Mouse (Mus musculus) embryo, embryonic 11 days (tissue): ENCODE measurements around the gene Eef1g.
"Not testable (repeated sequence)": the region's sequence is repeated elsewhere in the genome, so short reads cannot be mapped to it uniquely, and the experiment has no call there.

Experiments used
- DNase-seq: peaks from one replicate; pipeline ENCODE4 v3.0.0-alpha.2; 2015

The Eef1g gene

GRCm38 (mm10) chr19:8945251-8945650 lies 21.6 kb upstream of the Eef1g start:
- no peak for DNase-seq

- no peak for DNase-seq
Observed at GRCm38 (mm10) chr19:8946929-8947328, 19.9 kb upstream of the Eef1g start.

GRCm38 (mm10) chr19:8950190-8950589 lies 16.7 kb upstream of the Eef1g start:
- no peak for DNase-seq

- DNase-seq, result no peak
Observed at GRCm38 (mm10) chr19:8952241-8952640, 14.6 kb upstream of the Eef1g start.

- peak; percentile 97 for DNase-seq
Observed at GRCm38 (mm10) chr19:8953135-8954039, 13.5 kb upstream of the Eef1g start, which contains the start of gene Tut1. TSS of gene Tut1 (plus strand) at chr19:8953847.

GRCm38 (mm10) chr19:8954171-8954570 lies 12.7 kb upstream of the Eef1g start:
- DNase-seq, result no peak

GRCm38 (mm10) chr19:8962256-8962655 lies 4.6 kb upstream of the Eef1g start:
- no peak for DNase-seq

- DNase-seq, result no peak
Observed at GRCm38 (mm10) chr19:8965075-8965474, 1.8 kb upstream of the Eef1g start.

GRCm38 (mm10) chr19:8965771-8966170 lies 1.1 kb upstream of the Eef1g start:
- DNase-seq, result no peak

GRCm38 (mm10) chr19:8966198-8966589 lies 647 bp upstream of the Eef1g start:
- DNase-seq, result no peak

GRCm38 (mm10) chr19:8967373-8967743 lies 517 bp downstream of the Eef1g start:
- DNase-seq, result no peak

GRCm38 (mm10) chr19:8967893-8968292 lies 1.1 kb downstream of the Eef1g start:
- DNase-seq, result no peak

- DNase-seq, result not testable (repeated sequence)
Observed at GRCm38 (mm10) chr19:8972491-8972890, 5.7 kb downstream of the Eef1g start.

- DNase-seq, result no peak
Observed at GRCm38 (mm10) chr19:8974638-8975037, 7.8 kb downstream of the Eef1g start.

GRCm38 (mm10) chr19:8975491-8975890 lies 8.7 kb downstream of the Eef1g start:
- DNase-seq, result no peak

GRCm38 (mm10) chr19:8976535-8976934 lies 9.7 kb downstream of the Eef1g start:
- DNase-seq, result peak; percentile 75

- no peak for DNase-seq
Observed at GRCm38 (mm10) chr19:8980771-8981170, 13.9 kb downstream of the Eef1g start.

GRCm38 (mm10) chr19:8981450-8982168 lies 14.8 kb downstream of the Eef1g start:
- DNase-seq, result no peak

- no peak for DNase-seq
Observed at GRCm38 (mm10) chr19:8982303-8983149, 15.7 kb downstream of the Eef1g start.

- no peak for DNase-seq
Observed at GRCm38 (mm10) chr19:8983150-8983650, 16.4 kb downstream of the Eef1g start.

GRCm38 (mm10) chr19:8984255-8984868 lies 17.5 kb downstream of the Eef1g start:
- peak; percentile 81 for DNase-seq

GRCm38 (mm10) chr19:8985891-8986290 lies 19.1 kb downstream of the Eef1g start:
- DNase-seq, result no peak
